Mouse (Mus musculus) intestine, postnatal 0 days (tissue): ENCODE measurements around the gene AL607142.1. TPM values are rescaled to one million over a fixed set of nuclear protein-coding genes. Genes with fewer than 3 reads are reported as not detected.

ENCODE experiments used
- ATAC-seq: fragments of 200-750 bp; cut with Nextera tagmentation; 2 replicates; pipeline ENCODE4 v1.8.0; 2017; ENCODE audit warnings: mild to moderate bottlenecking, moderate TSS enrichment, moderate library complexity
- H3K27ac ChIP-seq: fragments of 300-500 bp; sonication (generic); 2 replicates; pipeline ENCODE4 v1.5.1; 2014; ENCODE audit warnings: mild to moderate bottlenecking, low read depth, low read length, moderate library complexity
- H3K27me3 ChIP-seq: fragments of 300-500 bp; sonication (generic); replicated peaks from 2 replicates; pipeline ENCODE4 v1.6.1; 2014; ENCODE audit warnings: low read length, mixed read lengths; ENCODE audit not compliant: control insufficient read depth, insufficient read depth
- H3K36me3 ChIP-seq: fragments of 300-500 bp; sonication (generic); 2 replicates; pipeline ENCODE4 v1.6.1; 2014; ENCODE audit warnings: mild to moderate bottlenecking, moderate library complexity; ENCODE audit not compliant: control insufficient read depth, insufficient read depth
- H3K4me1 ChIP-seq: fragments of 300-500 bp; sonication (generic); replicated peaks from 2 replicates; pipeline ENCODE4 v1.6.1; 2014; ENCODE audit warnings: antibody characterized with exemption, low read length, mixed read lengths; ENCODE audit not compliant: control insufficient read depth, insufficient read depth
- H3K4me2 ChIP-seq: fragments of 300-500 bp; sonication (generic); replicated peaks from 2 replicates; pipeline ENCODE4 v1.6.1; 2014; ENCODE audit warnings: low read depth, mild to moderate bottlenecking, moderate library complexity
- H3K4me3 ChIP-seq: fragments of 300-500 bp; sonication (generic); 2 replicates; pipeline ENCODE4 v1.5.1; 2014; ENCODE audit warnings: low read depth, low read length
- H3K9ac ChIP-seq: fragments of 300-500 bp; sonication (generic); 2 replicates; pipeline ENCODE4 v1.6.1; 2014; ENCODE audit warnings: mild to moderate bottlenecking, low read depth, low read length
- H3K9me3 ChIP-seq: fragments of 300-500 bp; sonication (generic); 2 replicates; pipeline ENCODE4 v1.6.1; 2016; ENCODE audit warnings: mixed run types; ENCODE audit not compliant: control insufficient read depth
- CTCF ChIP-seq: sonication (generic); IDR thresholded peaks from 2 replicates; pipeline ENCODE4 v1.5.1; 2016; ENCODE audit warnings: low read depth, mild to moderate bottlenecking, control low read depth, antibody characterized with exemption, moderate library complexity
- WGBS: fragments of 180-500 bp; shearing (Covaris S2); extraction: QIAGEN DNeasy Blood & Tissue Kit; methylation state at CpG from one replicate; pipeline ENCODE4 v1.1.7; 2014; 5-methylcytosine and 5-hydroxymethylcytosine counted together
- polyA plus RNA-seq: library from polyadenylated mRNA; unstranded; fragments of >200 nt; fragmentation: Nextera tagmentation; extraction: Ambion mirVana; gene quantifications from 2 replicates; pipeline ENCODE4 v1.2.1, GENCODE M21; 2015

AL607142.1 gene
- polyA plus RNA-seq, 1 experiment from 2014 or later = not detected

DNA sequence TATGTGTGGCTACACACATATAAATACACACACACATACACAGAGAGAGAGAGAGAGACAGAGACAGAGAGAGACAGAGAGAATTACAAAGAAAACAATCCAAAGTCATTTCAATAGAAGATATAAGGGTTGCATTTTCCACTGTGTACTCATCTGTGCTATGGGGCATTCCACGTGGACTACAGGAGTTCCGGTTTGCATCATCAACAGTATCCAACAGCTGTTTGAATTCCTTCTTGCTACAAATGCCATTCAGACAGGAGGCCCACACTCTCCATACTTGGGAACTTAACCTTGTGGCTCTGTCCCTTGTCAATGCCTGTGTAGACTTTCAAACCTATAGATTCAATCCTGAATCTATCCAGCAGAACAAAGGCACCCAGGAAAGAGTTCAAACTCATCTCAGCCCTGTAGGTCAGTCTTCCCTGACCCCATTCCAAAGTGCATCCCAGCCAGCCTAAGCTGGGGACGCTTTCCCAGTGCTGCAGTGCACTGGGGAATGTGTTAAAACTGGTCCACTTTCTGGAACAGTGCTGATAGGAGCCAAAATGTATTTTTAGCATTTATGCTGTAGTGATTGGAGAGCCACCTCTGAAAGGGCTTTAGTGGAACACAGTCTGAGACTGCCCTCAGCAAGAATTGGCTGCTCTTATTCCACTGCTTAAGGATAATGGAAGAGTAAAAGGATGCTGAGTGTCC is 4.2 kb downstream of the AL607142.1 start:
- TF ChIP-seq CTCF = no peak
- no peaks in the 10 kb centered on the region for H3K9me3 ChIP-seq
- no peak overlapping the region for H3K4me2 ChIP-seq
- no peaks in the 10 kb centered on the region for H3K36me3 ChIP-seq
- ATAC-seq = no peak
- 59% methylated on average over 3 of the region's 3 CpGs for WGBS
- no peak overlapping the region for H3K27ac ChIP-seq
- peaks cover 9% of the 10 kb centered on the region; the same call in 1 of the 2 replicates for H3K4me1 ChIP-seq
- H3K27me3 ChIP-seq = no peaks in the 10 kb centered on the region
- no peak overlapping the region for H3K9ac ChIP-seq
- H3K4me3 ChIP-seq = no peak overlapping the region

DNA sequence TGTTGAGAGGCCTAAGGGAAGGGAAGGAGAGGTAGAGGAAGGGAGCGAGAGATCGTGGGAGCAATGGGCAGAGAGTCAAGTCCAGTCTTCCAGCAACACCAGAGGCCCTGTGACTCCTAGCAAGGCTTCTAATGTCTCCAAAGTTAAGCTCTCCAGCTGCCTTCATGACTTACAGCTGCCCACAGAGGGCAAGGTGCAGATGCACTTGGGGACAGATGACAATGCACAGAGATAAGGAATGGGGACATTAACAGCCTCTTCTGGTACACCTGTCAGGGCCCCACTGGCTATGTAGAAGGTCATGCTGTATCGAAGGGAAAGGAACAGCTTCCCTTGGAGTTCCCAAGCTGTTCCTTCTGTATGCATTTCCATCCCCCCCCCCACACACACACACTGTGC is 4.8 kb downstream of the AL607142.1 start:
- Histone ChIP-seq H3K36me3 (no peaks in the 10 kb centered on the region), H3K9me3 (no peaks in the 10 kb centered on the region), H3K9ac (no peak overlapping the region), H3K4me1 (peaks cover 9% of the 10 kb centered on the region; the same call in 1 of the 2 replicates), H3K27me3 (no peaks in the 10 kb centered on the region), H3K4me2 (no peak overlapping the region), H3K27ac (no peak overlapping the region), H3K4me3 (no peak overlapping the region)
- peak; percentile 60 for ATAC-seq
- 50% methylated on average over 3 of the region's 3 CpGs for WGBS
- TF ChIP-seq CTCF = no peak

DNA sequence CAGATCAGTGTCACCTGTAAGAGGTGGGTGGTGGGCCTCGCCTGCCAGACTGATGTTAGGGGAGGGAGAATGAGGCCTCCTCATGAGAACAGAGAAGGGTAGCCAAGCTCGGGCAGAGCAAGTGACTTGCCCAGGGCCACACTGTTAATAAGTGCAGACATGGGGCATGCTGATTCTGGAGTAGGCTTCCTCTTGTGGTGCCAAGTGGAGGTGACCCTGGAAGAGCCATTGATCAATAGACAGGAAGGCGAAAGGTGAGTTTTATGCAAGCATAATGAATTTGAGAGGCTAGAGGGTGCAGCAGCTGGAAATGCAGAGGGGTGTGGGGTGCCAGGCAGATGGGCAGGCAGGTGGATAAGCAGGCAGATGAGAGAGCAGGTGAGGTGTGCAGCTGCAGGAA is 6.6 kb downstream of the AL607142.1 start:
- WGBS = 66% methylated on average over 3 of the region's 3 CpGs
- TF ChIP-seq CTCF = no peak
- Histone ChIP-seq H3K9ac (no peak overlapping the region), H3K36me3 (no peaks in the 10 kb centered on the region), H3K27me3 (no peaks in the 10 kb centered on the region), H3K27ac (no peak overlapping the region), H3K4me2 (no peak overlapping the region), H3K9me3 (no peaks in the 10 kb centered on the region), H3K4me3 (no peak overlapping the region), H3K4me1 (peaks cover 9% of the 10 kb centered on the region; the same call in 1 of the 2 replicates)
- peak; percentile 5; the same call in 1 of the 2 replicates for ATAC-seq

DNA sequence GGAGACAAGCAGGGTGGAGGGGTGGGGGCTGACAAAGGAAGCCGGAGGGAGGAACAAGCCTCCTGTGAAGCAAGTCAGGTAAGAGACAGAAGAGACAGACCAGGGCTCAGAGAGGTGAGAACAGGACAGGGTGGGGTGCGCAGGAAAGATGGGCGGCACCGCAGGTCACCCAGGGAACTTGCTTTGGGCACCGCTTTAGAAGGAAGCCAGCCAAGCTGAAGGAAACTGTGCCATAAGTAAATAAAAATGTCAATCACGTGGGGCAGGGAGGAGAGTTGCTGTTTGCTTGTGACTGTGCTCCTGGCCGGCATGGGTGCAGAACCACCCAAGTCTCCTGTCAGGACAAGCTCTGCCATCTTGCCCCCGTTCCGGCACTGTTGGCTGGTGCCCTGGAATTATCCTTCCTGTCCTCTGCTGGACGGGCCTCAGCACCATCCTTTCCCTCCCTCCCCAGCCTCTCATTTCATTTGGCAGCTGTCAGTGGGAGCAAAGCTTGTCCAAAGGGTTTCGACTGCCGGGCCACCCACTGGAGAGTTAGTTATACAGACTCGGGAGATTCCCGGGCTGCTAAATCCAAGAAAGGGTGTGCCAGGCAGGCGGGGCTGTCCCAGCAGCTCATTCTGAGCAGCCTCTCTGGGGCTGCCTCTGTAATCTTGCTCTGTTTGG is 7.2 kb downstream of the AL607142.1 start:
- Histone ChIP-seq H3K9me3 (no peaks in the 10 kb centered on the region), H3K4me1 (peaks cover 9% of the 10 kb centered on the region; the same call in 1 of the 2 replicates), H3K27ac (no peak overlapping the region; the same call in 1 of the 2 replicates), H3K9ac (no peak overlapping the region), H3K27me3 (no peaks in the 10 kb centered on the region), H3K36me3 (no peaks in the 10 kb centered on the region), H3K4me3 (no peak overlapping the region), H3K4me2 (peak overlapping the region; percentile 13; the same call in 1 of the 2 replicates)
- 35% methylated on average over 15 of the region's 15 CpGs for WGBS
- ATAC-seq = peak; percentile 56
- TF ChIP-seq CTCF = no peak

DNA sequence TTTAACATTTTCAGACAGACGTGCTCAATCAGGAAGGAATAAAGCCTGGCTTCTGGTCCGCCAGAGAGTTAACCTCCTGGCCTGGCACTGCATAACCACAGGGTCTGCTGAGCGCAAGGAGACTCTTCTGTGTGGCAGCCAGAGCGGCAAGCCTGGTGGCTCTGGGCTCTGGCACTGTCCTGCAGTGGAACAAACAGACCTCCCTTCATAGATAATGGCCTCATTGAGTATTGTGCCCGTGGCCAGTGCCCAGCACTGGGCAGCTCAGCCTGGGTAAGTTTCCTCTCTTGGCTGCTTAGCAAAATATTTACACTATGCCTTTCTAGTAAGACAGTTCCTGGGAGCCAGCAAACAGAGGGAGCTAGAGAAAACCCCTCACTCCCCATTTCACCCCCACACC is 9.3 kb downstream of the AL607142.1 start:
- no peak overlapping the region for H3K4me2 ChIP-seq
- no peak for ATAC-seq
- no peak overlapping the region for H3K4me3 ChIP-seq
- H3K27me3 ChIP-seq = no peaks in the 10 kb centered on the region
- WGBS = 60% methylated on average over 5 of the region's 5 CpGs
- TF ChIP-seq CTCF = no peak
- H3K4me1 ChIP-seq = peaks cover 9% of the 10 kb centered on the region; the same call in 1 of the 2 replicates
- no peaks in the 10 kb centered on the region for H3K36me3 ChIP-seq
- H3K9me3 ChIP-seq = no peaks in the 10 kb centered on the region
- no peak overlapping the region for H3K27ac ChIP-seq
- no peak overlapping the region for H3K9ac ChIP-seq

DNA sequence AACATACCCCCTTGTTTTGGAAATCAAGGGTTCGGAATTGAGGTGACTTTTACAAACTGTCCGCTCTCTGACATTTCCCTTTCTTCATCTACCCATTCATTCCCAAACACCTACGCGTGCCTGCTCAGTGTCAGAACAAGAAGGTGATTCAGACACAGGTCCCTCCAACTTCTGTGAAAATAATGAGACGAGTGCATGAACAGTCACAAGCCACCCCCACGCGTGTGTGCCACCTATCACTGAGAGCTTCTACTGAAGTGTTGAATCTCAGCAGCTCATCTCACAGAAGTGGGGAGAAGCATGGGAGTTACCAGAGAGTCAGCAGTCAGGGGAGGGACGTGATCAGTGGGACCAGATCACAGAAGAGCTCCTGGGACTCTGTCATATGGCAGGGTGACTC is 12.5 kb downstream of the AL607142.1 start:
- WGBS = 87% methylated on average over 8 of the region's 8 CpGs
- ATAC-seq = no peak
- Histone ChIP-seq H3K27ac (no peak overlapping the region), H3K27me3 (no peaks in the 10 kb centered on the region), H3K4me3 (no peak overlapping the region), H3K4me1 (no peaks in the 10 kb centered on the region), H3K4me2 (no peak overlapping the region), H3K9me3 (no peaks in the 10 kb centered on the region), H3K9ac (no peak overlapping the region), H3K36me3 (no peaks in the 10 kb centered on the region)
- no peak for TF ChIP-seq CTCF
